Comparison of ENCODE assay signal across 17 mouse cellular contexts in genomic region chr1:42395651-42396260, GRCm38 (mm10).
"Had no signal": no experiment of that assay in that cellular context is flagged by ENCODE, and none has a peak within 500 bp of the region (broad histone marks: within the 10 kb centered on the region; RNA-seq: fewer than 3 reads in every experiment).

No protein-coding gene starts in this region.

- ATAC-seq: liver, embryonic 12.5 days had no signal

- H3K27me3 ChIP-seq: limb, embryonic 12.5 days; liver, embryonic 12.5 days; neural tube, embryonic 12.5 days; stomach, embryonic 15.5 days had no signal

- H3K4me1 ChIP-seq: liver, embryonic 12.5 days; stomach, embryonic 15.5 days had no signal

- H3K27ac ChIP-seq: kidney, postnatal 0 days; limb, embryonic 12.5 days; liver, embryonic 12.5 days; midbrain, embryonic 10.5 days; neural tube, embryonic 12.5 days; stomach, embryonic 15.5 days had no signal

- H3K4me2 ChIP-seq: limb, embryonic 12.5 days; liver, embryonic 12.5 days; lung, embryonic 14.5 days; neural tube, embryonic 12.5 days; stomach, embryonic 15.5 days had no signal

- H3K36me3 ChIP-seq: limb, embryonic 12.5 days; liver, embryonic 12.5 days; midbrain, embryonic 10.5 days; neural tube, embryonic 12.5 days; stomach, embryonic 15.5 days had no signal

- DNase-seq: kidney, adult 11 months; kidney, adult 9 months; kidney, postnatal 36 days; layer of hippocampus, adult 9-11 months; layer of hippocampus, postnatal 36 days; lung, embryonic 14.5 days; lung, postnatal 10 days; lung, postnatal 4 days; midbrain, embryonic 14.5 days; thymus, adult 2 months; thymus, postnatal 36 days had no signal

- H3K4me3 ChIP-seq: limb, embryonic 12.5 days; liver, embryonic 12.5 days; midbrain, embryonic 10.5 days; neural tube, embryonic 12.5 days; stomach, embryonic 15.5 days had no signal

- H3K9me3 ChIP-seq: limb, embryonic 12.5 days; liver, embryonic 12.5 days; midbrain, embryonic 10.5 days; neural tube, embryonic 12.5 days; stomach, embryonic 15.5 days had no signal

- H3K9ac ChIP-seq: limb, embryonic 12.5 days; liver, embryonic 12.5 days; lung, embryonic 14.5 days; neural tube, embryonic 12.5 days; stomach, embryonic 15.5 days had no signal
